Mouse (Mus musculus) forebrain, postnatal 0 days (tissue): ENCODE results near the gene Ptpn12. TPM values are rescaled to one million over a fixed set of nuclear protein-coding genes. Genes with fewer than 3 reads are reported as not detected.

Experiments used
- ATAC-seq: fragments of 200-750 bp; cut with Nextera tagmentation; 2 replicates; pipeline ENCODE4 v1.8.0; 2017; ENCODE audit warnings: mild to moderate bottlenecking, moderate library complexity
- DNase-seq: peaks from one replicate; pipeline ENCODE4 v3.0.0-alpha.2; 2015
- H3K27ac ChIP-seq: fragments of 300-500 bp; sonication (generic); 2 replicates; pipeline ENCODE4 v1.5.1; 2014; ENCODE audit warnings: low read depth, mild to moderate bottlenecking, antibody characterized with exemption, low read length, moderate library complexity, mixed read lengths
- H3K27me3 ChIP-seq: fragments of 300-500 bp; sonication (generic); 2 replicates; pipeline ENCODE4 v1.6.1; 2014; ENCODE audit warnings: mild to moderate bottlenecking, low read length, mixed read lengths; ENCODE audit not compliant: insufficient read depth
- H3K36me3 ChIP-seq: fragments of 300-500 bp; sonication (generic); 2 replicates; pipeline ENCODE4 v1.6.1; 2014; ENCODE audit warnings: mild to moderate bottlenecking, moderate library complexity; ENCODE audit not compliant: insufficient read depth
- H3K4me1 ChIP-seq: fragments of 300-500 bp; sonication (generic); 2 replicates; pipeline ENCODE4 v1.6.1; 2014; ENCODE audit warnings: antibody characterized with exemption; ENCODE audit not compliant: insufficient read depth
- H3K4me2 ChIP-seq: fragments of 300-500 bp; sonication (generic); 2 replicates; pipeline ENCODE4 v1.6.1; 2014; ENCODE audit warnings: low read depth, mild to moderate bottlenecking, moderate library complexity
- H3K4me3 ChIP-seq: fragments of 300-500 bp; sonication (generic); 2 replicates; pipeline ENCODE4 v1.5.1; 2014; ENCODE audit warnings: low read depth, low read length, mixed read lengths
- H3K9ac ChIP-seq: fragments of 300-500 bp; sonication (generic); 2 replicates; pipeline ENCODE4 v1.6.1; 2014; ENCODE audit warnings: mild to moderate bottlenecking
- H3K9me3 ChIP-seq: fragments of 300-500 bp; sonication (generic); 2 replicates; pipeline ENCODE4 v1.6.1; 2016; ENCODE audit warnings: low read length
- CTCF ChIP-seq: sonication (generic); IDR thresholded peaks from 2 replicates; pipeline ENCODE4 v1.5.1; 2016; ENCODE audit warnings: antibody characterized with exemption, control low read depth, low read depth
- WGBS: fragments of 180-500 bp; shearing (Covaris S2); extraction: QIAGEN DNeasy Blood & Tissue Kit; methylation state at CpG from one replicate; pipeline ENCODE4 v1.1.7; 2014; 5-methylcytosine and 5-hydroxymethylcytosine counted together
- polyA plus RNA-seq: library from polyadenylated mRNA; unstranded; fragments of >200 nt; fragmentation: Nextera tagmentation; extraction: Ambion mirVana; gene quantifications from 2 replicates; pipeline ENCODE4 v1.2.1, GENCODE M21; 2015
- total RNA-seq: library from RNA; depleted of rRNA; stranded (reverse); fragments of >200 nt; gene quantifications from 2 replicates; pipeline ENCODE4 v1.2.3, GENCODE M21; 2014; rRNA removed

Gene Ptpn12
- total and polyA plus RNA-seq, 2 experiments from 2014 or later = 12.1 to 31.8 TPM

- 72% methylated on average over 5 of the region's 5 CpGs for WGBS
- Histone ChIP-seq H3K9ac (no peak overlapping the region), H3K27ac (no peak overlapping the region), H3K4me2 (no peak overlapping the region), H3K4me1 (no peaks in the 10 kb centered on the region), H3K9me3 (no peaks in the 10 kb centered on the region), H3K4me3 (no peak overlapping the region), H3K27me3 (no peaks in the 10 kb centered on the region), H3K36me3 (no peaks in the 10 kb centered on the region)
- ATAC-seq (no peak), DNase-seq (no peak)
- TF ChIP-seq CTCF = no peak
These were observed 117.2 kb downstream of the Ptpn12 start for GRCm38 (mm10) chr5:20938523-20938922.

Other genes starting within 250 kb of the Ptpn12 start
- gene Phtf2, start 173.8 kb downstream of the Ptpn12 start, total RNA-seq = 24.9 and 26.4 TPM in 2 replicates
- gene Phtf2, start 173.8 kb downstream of the Ptpn12 start, polyA plus RNA-seq = 11.2 and 17.4 TPM in 2 replicates
- gene Tmem60, start 173.7 kb downstream of the Ptpn12 start, total RNA-seq = 13.8 and 24.5 TPM in 2 replicates
- 64.4 and 76.4 TPM in 2 replicates for gene Tmem60, start 173.7 kb downstream of the Ptpn12 start, polyA plus RNA-seq
- 5.3 and 5.4 TPM in 2 replicates for gene Rsbn1l, start 99.5 kb downstream of the Ptpn12 start, total RNA-seq
- 3.0 and 3.1 TPM in 2 replicates for gene Rsbn1l, start 99.5 kb downstream of the Ptpn12 start, polyA plus RNA-seq
- 9.4 TPM in 2 replicates for gene Gsap, start 130.3 kb upstream of the Ptpn12 start, total RNA-seq
- gene Gsap, start 130.3 kb upstream of the Ptpn12 start, polyA plus RNA-seq = 4.9 and 7.7 TPM in 2 replicates